Mouse (Mus musculus): ENCODE measurements around the gene Hcrt.

DNA sequence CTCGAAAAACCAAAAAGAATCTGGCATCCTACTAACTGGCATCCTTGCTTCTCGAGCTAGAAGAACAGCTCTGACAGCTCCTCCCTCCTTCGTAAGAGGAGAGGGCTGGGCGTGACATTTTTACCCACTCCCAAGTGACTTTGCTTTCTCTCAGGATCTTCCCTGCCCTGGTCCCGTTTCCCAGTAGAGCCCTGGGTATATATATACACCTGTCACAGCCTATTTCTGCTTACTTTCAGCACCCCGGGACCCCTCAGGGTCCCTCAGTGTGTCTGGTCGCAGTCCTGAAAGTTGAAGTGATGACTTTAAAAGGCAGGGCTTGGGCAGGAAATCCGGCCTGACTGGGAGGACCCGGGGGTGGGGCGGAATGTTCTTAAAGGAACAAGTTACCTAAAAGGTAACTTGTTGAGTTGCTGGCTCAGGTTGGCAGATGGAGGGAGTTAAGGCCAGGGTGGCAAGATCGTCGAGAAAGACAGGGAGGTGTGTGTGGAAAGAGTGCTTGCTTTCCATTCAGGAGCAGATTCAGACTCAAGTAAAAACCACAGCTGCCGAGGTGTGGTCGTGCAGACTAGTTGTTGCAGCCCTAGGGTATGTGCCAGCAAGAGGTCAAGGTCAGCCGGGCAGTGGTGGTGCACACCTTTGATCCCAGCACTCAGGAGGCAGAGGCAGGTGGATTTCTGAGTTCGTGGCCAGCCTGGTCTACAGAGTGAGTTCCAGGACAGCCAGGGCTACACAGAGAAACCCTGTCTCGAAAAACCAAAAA, 8.1 kb upstream of the Hcrt start, which contains the start of gene Ghdc:
- TF ChIP-seq CTCF (IDR thresholded peaks at IDR 0.05; ENCODE audit: borderline replicate concordance, extremely low read depth, insufficient read depth, insufficient read length) (no peak), POLR2A (IDR thresholded peaks at IDR 0.05; ENCODE audit: borderline replicate concordance, extremely low read depth, insufficient read depth, insufficient read length, poor library complexity, severe bottlenecking) (no peak)
